Mouse (Mus musculus): ENCODE measurements around the gene Gm13306. TPM values are rescaled to one million over a fixed set of nuclear protein-coding genes. Genes with fewer than 3 reads are reported as not detected.
"Not testable (repeated sequence)": the region's sequence is repeated elsewhere in the genome, so short reads cannot be mapped to it uniquely, and the experiment has no call there.

Gm13306 gene
- 10 to 100 TPM in 1 of 2 experiments, 1 to 10 TPM in 1; 7.6 to 10.8 TPM for total RNA-seq (2021)

DNA sequence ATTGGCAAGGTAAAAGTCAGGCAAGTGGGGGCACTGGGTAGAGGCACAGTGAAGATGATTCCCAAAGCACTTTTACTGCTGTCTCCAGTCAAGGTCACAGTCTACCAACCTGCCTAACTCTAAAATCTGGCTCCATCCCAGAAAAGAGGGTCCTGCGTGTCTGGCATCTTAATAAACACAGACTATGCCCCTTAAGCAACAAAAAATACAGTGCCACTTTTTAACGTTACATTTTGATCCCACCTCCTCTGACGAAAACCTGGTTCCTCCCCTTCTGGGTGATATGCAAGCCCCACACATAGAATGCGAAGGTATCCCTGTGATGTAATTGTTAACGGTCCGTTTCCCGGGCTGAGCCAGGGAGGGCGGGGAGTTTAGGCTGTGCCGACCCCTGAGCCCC, at the start of gene Gm13306:
Gene Gm13306, plus strand, starts transcription at position 301 of the 400 bp plus-strand sequence.
- DNase-seq, result not testable (repeated sequence)

GRCm38 (mm10) chr4:42114517-42114916, 38.7 kb upstream of the Gm13306 start, which contains the start of gene Gm13304:
Gm13304 (plus strand) TSS chr4:42114817.
- DNase-seq, result not testable (repeated sequence)

- DNase-seq, result not testable (repeated sequence)
These were observed 15.3 kb downstream of the Gm13306 start, which contains the start of gene Gm13305 for GRCm38 (mm10) chr4:42168503-42168902. Gm13305 (minus strand) TSS chr4:42168603.

- DNase-seq, result not testable (repeated sequence)
These were observed 25.0 kb downstream of the Gm13306 start for GRCm38 (mm10) chr4:42178243-42178642.

DNA sequence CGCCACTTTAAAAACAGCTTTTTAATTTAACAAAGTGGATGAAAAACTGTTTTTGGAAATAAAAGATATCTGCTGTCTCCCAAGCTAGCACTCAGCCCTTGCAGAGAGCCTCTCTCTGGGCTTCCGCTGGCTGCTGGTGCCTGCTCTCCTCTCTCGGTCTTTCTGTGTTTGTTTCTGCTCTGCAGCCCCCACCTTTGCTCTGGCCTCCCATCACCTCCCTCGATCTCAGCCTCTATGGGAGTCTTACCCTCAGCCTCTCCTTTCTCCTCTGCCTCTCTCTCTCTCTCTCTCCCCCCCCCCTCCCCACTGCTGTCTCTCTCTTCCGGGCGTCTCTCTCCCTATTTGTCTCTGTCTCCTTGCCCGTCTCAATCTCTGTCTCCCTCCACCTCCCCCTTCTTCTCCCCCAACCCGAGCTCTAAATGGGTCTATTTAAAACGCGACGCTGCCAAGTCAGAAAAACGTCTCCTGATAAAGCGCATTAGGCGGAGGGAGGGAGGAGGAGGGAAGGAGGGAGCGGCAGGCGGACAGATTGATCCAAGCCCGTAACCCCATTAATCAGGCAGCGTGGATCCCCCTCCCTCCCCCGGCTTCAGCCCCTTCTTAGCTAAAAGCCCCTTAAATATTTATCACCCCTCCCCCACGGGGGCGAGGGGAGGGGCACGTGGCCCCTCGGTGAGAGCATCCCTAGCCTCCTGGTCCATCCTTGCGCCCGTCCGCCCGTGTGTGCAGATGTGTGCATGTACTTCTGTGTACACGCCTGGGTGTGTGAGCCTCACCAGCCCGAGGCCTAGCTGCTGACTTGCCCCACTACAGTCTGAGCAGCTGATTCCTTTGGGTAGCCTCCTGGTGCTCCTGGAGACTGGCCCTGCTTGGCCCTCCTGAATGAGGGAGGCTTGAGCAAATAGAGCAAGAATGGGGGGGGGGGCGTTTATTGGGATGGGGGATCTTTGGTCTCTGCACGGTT, 30.3 kb downstream of the Gm13306 start:
- not testable (repeated sequence) for DNase-seq

GRCm38 (mm10) chr4:42184324-42184979, 31.2 kb downstream of the Gm13306 start:
- DNase-seq, result not testable (repeated sequence)

DNA sequence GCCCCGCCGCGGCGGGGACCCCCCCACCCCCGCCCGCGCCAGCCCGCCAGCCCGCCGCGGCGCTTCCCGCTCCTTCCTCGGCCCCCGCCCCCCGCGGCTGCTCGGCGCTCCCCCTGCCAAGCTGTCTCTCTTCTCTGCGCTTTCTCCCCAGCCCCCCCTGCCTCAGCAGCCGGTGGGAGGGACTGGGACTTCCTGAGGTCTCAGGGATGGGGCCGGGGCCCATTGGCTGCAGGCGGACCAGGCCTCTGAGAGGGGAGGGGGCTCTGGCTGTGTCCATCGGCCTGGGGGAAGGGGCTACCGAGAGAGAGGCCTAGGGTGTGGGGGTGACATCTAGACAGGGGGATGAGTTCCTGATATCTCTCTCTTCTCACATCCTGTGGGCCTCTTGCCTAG, 31.7 kb downstream of the Gm13306 start:
- DNase-seq, result not testable (repeated sequence)

Other genes with a start within 250 kb of the Gm13306 start
- gene Gm21541, start 249.8 kb upstream of the Gm13306 start, total RNA-seq (2021), result not detected
- 10 to 100 TPM; 17.4 to 20.9 TPM for gene Gm20878, start 211.9 kb upstream of the Gm13306 start, total RNA-seq (2021)
- gene Fam205a4, start 187.4 kb upstream of the Gm13306 start, total RNA-seq (2021), result 1 to 10 TPM; 1.2 to 1.8 TPM
- 1 to 10 TPM; 2.7 to 3.4 TPM for gene Gm21093, start 118.7 kb upstream of the Gm13306 start, total RNA-seq (2021)
- gene Gm3893, start 62.2 kb upstream of the Gm13306 start, total RNA-seq (2021), result not detected
- 10 to 100 TPM; 13.5 to 15.8 TPM for gene Gm13304, start 38.6 kb upstream of the Gm13306 start, total RNA-seq (2021)
- 1 to 10 TPM; 2.1 to 5.0 TPM for gene Gm13305, start 15.2 kb downstream of the Gm13306 start, total RNA-seq (2021)
- gene Gm10600, start 87.2 kb downstream of the Gm13306 start, total RNA-seq (2021), result 1 to 10 TPM; 7.2 to 8.1 TPM
- gene Ccl21b, start 102.3 kb downstream of the Gm13306 start, total RNA-seq (2021), result not detected
- gene Gm21953, start 140.8 kb downstream of the Gm13306 start, total RNA-seq (2021), result not detected
- gene Fam205a3, start 164.9 kb downstream of the Gm13306 start, total RNA-seq (2021), result under 1 TPM; 0.15 to 0.65 TPM